Mouse (Mus musculus) lung, postnatal 0 days (tissue): ENCODE data around the gene Slc1a2.

ENCODE experiments used
- CTCF ChIP-seq: IDR thresholded peaks from 2 replicates; pipeline ENCODE4 v1.5.1; 2016; ENCODE audit warnings: antibody characterized with exemption, mild to moderate bottlenecking
- EP300 ChIP-seq: IDR thresholded peaks from 2 replicates; pipeline ENCODE4 v1.6.1; 2016; ENCODE audit warnings: antibody characterized with exemption, mild to moderate bottlenecking, control low read depth

DNA sequence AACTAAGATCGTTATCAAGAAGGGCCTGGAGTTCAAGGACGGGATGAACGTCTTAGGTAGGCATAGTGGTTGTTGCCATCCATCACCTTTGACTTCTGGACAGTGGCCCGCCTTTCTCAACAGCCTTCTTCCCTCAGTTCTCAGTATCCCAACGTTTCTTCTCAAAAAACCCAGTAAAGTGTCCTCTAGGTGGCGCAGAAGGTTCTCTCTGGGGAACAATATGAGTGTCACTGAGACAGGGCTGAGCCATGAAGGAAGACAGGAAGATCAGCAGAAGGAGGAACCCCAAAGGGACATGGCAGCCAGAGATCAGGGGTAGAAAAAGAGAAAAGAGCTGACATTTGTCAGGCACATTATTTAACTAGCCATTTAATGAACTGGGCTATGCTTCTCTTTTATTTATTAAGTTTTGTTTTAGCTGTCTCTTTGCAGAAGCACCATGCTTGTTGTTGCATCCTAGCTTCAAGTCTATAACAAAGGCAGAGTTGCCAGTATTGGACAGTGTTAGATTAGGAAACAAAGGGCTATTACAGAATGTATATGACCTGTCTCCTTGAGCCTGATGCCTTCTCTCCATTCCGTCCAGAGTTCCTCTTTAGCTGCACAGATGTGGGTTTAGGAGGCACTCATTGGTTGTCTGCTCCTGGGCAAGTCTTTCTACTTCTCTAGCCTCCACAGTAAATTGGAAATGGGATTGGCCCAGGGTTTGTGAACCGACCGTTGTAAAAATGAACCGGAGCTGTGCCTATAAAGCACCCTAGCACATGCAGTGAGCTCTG lies 85.6 kb downstream of the Slc1a2 start:
- TF ChIP-seq CTCF, result peak; percentile 84
- TF ChIP-seq EP300, result no peak
